In the genomic region with DNA sequence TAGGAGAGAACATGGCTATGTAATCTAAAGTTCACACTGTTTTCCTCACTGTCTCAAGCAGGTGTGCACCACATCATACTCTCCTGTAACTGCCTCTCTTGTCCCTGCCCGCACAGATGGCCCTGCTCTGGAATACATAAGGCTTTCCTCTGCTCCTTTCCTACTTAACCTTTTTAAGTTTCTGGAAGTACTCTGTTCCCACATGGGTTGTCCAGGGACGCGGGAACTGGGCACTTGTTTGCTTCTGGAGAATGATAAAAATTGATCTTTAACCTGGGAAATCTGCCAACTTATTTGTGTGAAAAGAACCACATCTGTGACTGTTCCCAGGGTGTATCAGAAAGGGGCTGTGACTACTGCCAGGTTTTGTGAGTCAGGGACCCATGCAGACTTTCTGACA, we compare ENCODE assay signal across 40 mouse cellular contexts. TPM values are rescaled to one million over a fixed set of nuclear protein-coding genes. Genes with fewer than 3 reads are reported as not detected.
"Had no signal": no experiment of that assay in that cellular context is flagged by ENCODE, and none has a peak within 500 bp of the region (broad histone marks: within the 10 kb centered on the region; RNA-seq: fewer than 3 reads in every experiment).

No protein-coding gene starts in this region.

- H3K27ac ChIP-seq: gastrocnemius, adult 2 months; hindbrain, embryonic 10.5 days; hindbrain, embryonic 12.5 days; hindbrain, embryonic 14.5 days; kidney, embryonic 15.5 days; kidney, postnatal 0 days; limb, embryonic 13.5 days; limb, embryonic 15.5 days; liver, embryonic 14.5 days had no signal

- H3K4me2 ChIP-seq: heart, embryonic 11.5 days; hindbrain, embryonic 12.5 days; hindbrain, embryonic 14.5 days; kidney, embryonic 15.5 days; limb, embryonic 13.5 days; limb, embryonic 15.5 days; liver, embryonic 11.5 days had no signal

- H3K4me3 ChIP-seq: gastrocnemius, adult 2 months; hindbrain, embryonic 10.5 days; hindbrain, embryonic 12.5 days; kidney, embryonic 15.5 days; limb, embryonic 13.5 days; limb, embryonic 15.5 days had no signal

- H3K9ac ChIP-seq: hindbrain, embryonic 12.5 days; hindbrain, embryonic 14.5 days; kidney, embryonic 15.5 days; limb, embryonic 13.5 days; limb, embryonic 15.5 days; liver, embryonic 14.5 days had no signal

- H3K27me3 ChIP-seq: hindbrain, embryonic 12.5 days; kidney, embryonic 15.5 days; limb, embryonic 13.5 days; limb, embryonic 15.5 days had no signal

- H3K36me3 ChIP-seq: hindbrain, embryonic 10.5 days; hindbrain, embryonic 12.5 days; kidney, embryonic 15.5 days; limb, embryonic 13.5 days; limb, embryonic 15.5 days had no signal

- DNase-seq: gastrocnemius, adult 2 months; gastrocnemius, postnatal 10 days; gastrocnemius, postnatal 25 days; heart, adult 18-20 months; heart, postnatal 10 days; heart, postnatal 4 days; kidney, adult 11 months; kidney, adult 2 months; kidney, adult 9 months; kidney, postnatal 14 days; kidney, postnatal 4 days; layer of hippocampus, adult 9-11 months; layer of hippocampus, postnatal 36 days; left cerebral cortex, postnatal 4 days had no signal

- H3K9me3 ChIP-seq: hindbrain, embryonic 10.5 days; hindbrain, embryonic 12.5 days; kidney, embryonic 15.5 days; limb, embryonic 13.5 days; limb, embryonic 15.5 days had no signal

- ATAC-seq: hindbrain, embryonic 16.5 days; inflammation-experienced regulatory T-cells, adult 6 months had no signal

- H3K4me1 ChIP-seq: hindbrain, embryonic 10.5 days; hindbrain, embryonic 12.5 days; kidney, embryonic 15.5 days; limb, embryonic 13.5 days; limb, embryonic 15.5 days had no signal

RNA-seq across cellular contexts. Expression of a gene that starts 3.0 kb away (rescaled TPM):
- total RNA-seq: gastrocnemius, adult 2 months; gastrocnemius, postnatal 10 days; gastrocnemius, postnatal 25 days; gastrocnemius, postnatal 4 days; granulocyte monocyte progenitor cell, adult 5-6 weeks; heart, adult 18-20 months; heart, adult 8-10 months; heart, postnatal 10 days; heart, postnatal 25 days; heart, postnatal 4 days; layer of hippocampus, adult 8-10 months; layer of hippocampus, postnatal 14 days; layer of hippocampus, postnatal 36 days; left cerebral cortex, adult 18-20 months; left cerebral cortex, adult 8-10 months; left cerebral cortex, postnatal 10 days; left cerebral cortex, postnatal 25 days; left cerebral cortex, postnatal 4 days had no signal
- polyA plus RNA-seq: frontal cortex, adult 2 months; heart, embryonic 11.5 days; heart, embryonic 14.5 days; hindbrain, embryonic 10.5 days; hindbrain, embryonic 12.5 days; hindbrain, embryonic 14.5 days; hindbrain, embryonic 16.5 days; inflammation-experienced regulatory T-cells, adult 6 months; kidney, adult 2 months; kidney, postnatal 0 days; limb, embryonic 11.5 days; limb, embryonic 13.5 days; limb, embryonic 15.5 days; liver, embryonic 11.5 days; liver, embryonic 14.5 days had no signal

RNA-seq across cellular contexts. Expression of a gene that starts 30.1 kb away (rescaled TPM):
- total RNA-seq: gastrocnemius, adult 2 months; gastrocnemius, postnatal 10 days; gastrocnemius, postnatal 25 days; gastrocnemius, postnatal 4 days; granulocyte monocyte progenitor cell, adult 5-6 weeks; heart, adult 18-20 months; heart, adult 8-10 months; heart, postnatal 10 days; heart, postnatal 25 days; heart, postnatal 4 days; layer of hippocampus, adult 8-10 months; layer of hippocampus, postnatal 14 days; layer of hippocampus, postnatal 36 days; left cerebral cortex, adult 18-20 months; left cerebral cortex, adult 8-10 months; left cerebral cortex, postnatal 10 days; left cerebral cortex, postnatal 25 days; left cerebral cortex, postnatal 4 days had no signal
- polyA plus RNA-seq: frontal cortex, adult 2 months; heart, embryonic 11.5 days; heart, embryonic 14.5 days; heart, embryonic 16.5 days; hindbrain, embryonic 10.5 days; hindbrain, embryonic 12.5 days; hindbrain, embryonic 14.5 days; hindbrain, embryonic 16.5 days; inflammation-experienced regulatory T-cells, adult 6 months; kidney, adult 2 months; kidney, embryonic 15.5 days; kidney, postnatal 0 days; limb, embryonic 11.5 days; limb, embryonic 13.5 days; limb, embryonic 15.5 days; liver, embryonic 11.5 days; liver, embryonic 14.5 days had no signal

RNA-seq across cellular contexts. Expression of a gene that starts 43.2 kb away (rescaled TPM):
- total RNA-seq: gastrocnemius, adult 2 months; gastrocnemius, postnatal 10 days; gastrocnemius, postnatal 25 days; granulocyte monocyte progenitor cell, adult 5-6 weeks; heart, postnatal 25 days; heart, postnatal 4 days; layer of hippocampus, adult 8-10 months; layer of hippocampus, postnatal 14 days; layer of hippocampus, postnatal 36 days; left cerebral cortex, adult 18-20 months; left cerebral cortex, adult 8-10 months; left cerebral cortex, postnatal 10 days; left cerebral cortex, postnatal 25 days; left cerebral cortex, postnatal 4 days had no signal
- polyA plus RNA-seq: frontal cortex, adult 2 months; heart, embryonic 11.5 days; heart, embryonic 14.5 days; hindbrain, embryonic 10.5 days; hindbrain, embryonic 12.5 days; hindbrain, embryonic 14.5 days; hindbrain, embryonic 16.5 days; inflammation-experienced regulatory T-cells, adult 6 months; kidney, adult 2 months; kidney, embryonic 15.5 days; limb, embryonic 11.5 days; limb, embryonic 13.5 days; limb, embryonic 15.5 days; liver, embryonic 11.5 days; liver, embryonic 14.5 days had no signal

RNA-seq across cellular contexts. Expression of a gene that starts 45.0 kb away (rescaled TPM):
- total RNA-seq: gastrocnemius, adult 2 months; gastrocnemius, postnatal 10 days; gastrocnemius, postnatal 25 days; gastrocnemius, postnatal 4 days; granulocyte monocyte progenitor cell, adult 5-6 weeks; heart, adult 18-20 months; heart, adult 8-10 months; heart, postnatal 10 days; heart, postnatal 25 days; heart, postnatal 4 days; layer of hippocampus, adult 8-10 months; layer of hippocampus, postnatal 14 days; layer of hippocampus, postnatal 36 days; left cerebral cortex, adult 18-20 months; left cerebral cortex, adult 8-10 months; left cerebral cortex, postnatal 10 days; left cerebral cortex, postnatal 25 days; left cerebral cortex, postnatal 4 days had no signal
- polyA plus RNA-seq: frontal cortex, adult 2 months; heart, embryonic 11.5 days; heart, embryonic 14.5 days; heart, embryonic 16.5 days; hindbrain, embryonic 10.5 days; hindbrain, embryonic 12.5 days; hindbrain, embryonic 14.5 days; hindbrain, embryonic 16.5 days; inflammation-experienced regulatory T-cells, adult 6 months; kidney, adult 2 months; kidney, embryonic 15.5 days; kidney, postnatal 0 days; limb, embryonic 11.5 days; limb, embryonic 13.5 days; limb, embryonic 15.5 days; liver, embryonic 11.5 days; liver, embryonic 14.5 days had no signal

RNA-seq across cellular contexts. Expression of a gene that starts 46.8 kb away (rescaled TPM):
- total RNA-seq: gastrocnemius, adult 2 months; gastrocnemius, postnatal 10 days; gastrocnemius, postnatal 25 days; gastrocnemius, postnatal 4 days; granulocyte monocyte progenitor cell, adult 5-6 weeks; heart, adult 18-20 months; heart, adult 8-10 months; heart, postnatal 10 days; heart, postnatal 25 days; heart, postnatal 4 days; layer of hippocampus, adult 8-10 months; layer of hippocampus, postnatal 14 days; layer of hippocampus, postnatal 36 days; left cerebral cortex, adult 18-20 months; left cerebral cortex, adult 8-10 months; left cerebral cortex, postnatal 10 days; left cerebral cortex, postnatal 25 days; left cerebral cortex, postnatal 4 days had no signal
- polyA plus RNA-seq: frontal cortex, adult 2 months; heart, embryonic 11.5 days; heart, embryonic 14.5 days; heart, embryonic 16.5 days; hindbrain, embryonic 10.5 days; hindbrain, embryonic 12.5 days; hindbrain, embryonic 14.5 days; hindbrain, embryonic 16.5 days; inflammation-experienced regulatory T-cells, adult 6 months; kidney, adult 2 months; kidney, embryonic 15.5 days; kidney, postnatal 0 days; limb, embryonic 11.5 days; limb, embryonic 13.5 days; limb, embryonic 15.5 days; liver, embryonic 11.5 days; liver, embryonic 14.5 days had no signal
